Mouse (Mus musculus): ENCODE measurements at regions not wholly inside any gene's neighbourhood (a gene's known extent, or its start where the extent isn't known, plus 50 kb on each side); places are given as distances from the start of the nearest gene placed in this dataset.
"Not testable (repeated sequence)": the region's sequence is repeated elsewhere in the genome, so short reads cannot be mapped to it uniquely, and the experiment has no call there.

DNA sequence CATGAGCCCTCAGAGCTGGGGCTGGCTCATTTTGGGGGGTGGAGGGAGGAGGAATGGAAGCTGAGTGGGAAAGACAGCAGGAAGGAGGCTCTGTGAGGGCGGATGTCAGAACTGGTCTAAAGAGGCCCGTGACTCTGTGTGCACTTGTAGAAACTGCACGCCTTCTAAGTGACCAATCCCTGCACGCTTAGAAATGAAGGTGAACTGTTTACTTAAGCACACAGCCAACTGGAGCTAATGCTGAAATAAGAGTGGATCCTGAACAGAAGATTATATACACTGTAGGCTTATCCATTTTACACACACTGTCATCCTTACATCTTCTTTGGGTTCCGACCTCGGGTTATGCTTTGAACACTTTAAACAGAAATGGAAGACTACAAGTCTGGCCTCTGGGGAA lies 412.8 kb upstream of the Jmjd1c start:
- no peak for TF ChIP-seq CTCF (IDR thresholded peaks at IDR 0.05)
- no peak overlapping the region for H3K4me3 ChIP-seq
- H3K27ac ChIP-seq: no peak overlapping the region
- no peak for DNase-seq (ENCODE audit: extremely low spot score in 1 of 2, low spot score in 2 of 2)
- intact Hi-C loops (cut with DNase I): no loop called here

- intact Hi-C loops (cut with DNase I); H3K4me3 ChIP-seq; DNase-seq (ENCODE audit: extremely low spot score in 1 of 2, low spot score in 2 of 2): not testable (repeated sequence)
Observed at GRCm38 (mm10) chr10:66689196-66689595, 406.7 kb upstream of the Jmjd1c start.

GRCm38 (mm10) chr10:66694549-66695285 lies 401.2 kb upstream of the Jmjd1c start:
- H3K4me3 ChIP-seq: no peak overlapping the region
- no peak overlapping the region for H3K27ac ChIP-seq
- intact Hi-C loops (cut with DNase I): no loop called here
- DNase-seq (ENCODE audit: extremely low spot score in 1 of 2, low spot score in 2 of 2): no peak
- TF ChIP-seq CTCF (IDR thresholded peaks at IDR 0.05): no peak; the same call in 1 of the 2 replicates

More at GRCm38 (mm10) chr10:66689196-66689595, 406.7 kb upstream of the Jmjd1c start:
- not testable (repeated sequence) for H3K27ac ChIP-seq

GRCm38 (mm10) chr10:66714926-66715325 lies 381.0 kb upstream of the Jmjd1c start:
- intact Hi-C loops (cut with DNase I): loop anchor here (5.0 kb wide), 2 partner anchors 73 to 92 kb away; no protein-coding TSS in a partner anchor
- H3K27ac ChIP-seq; H3K4me3 ChIP-seq; DNase-seq (ENCODE audit: extremely low spot score in 1 of 2, low spot score in 2 of 2): not testable (repeated sequence)

- no peak overlapping the region for H3K27ac ChIP-seq
- TF ChIP-seq CTCF (IDR thresholded peaks at IDR 0.05): peak; percentile 41
- no peak for DNase-seq (ENCODE audit: extremely low spot score in 1 of 2, low spot score in 2 of 2)
- no peak overlapping the region for H3K4me3 ChIP-seq
- intact Hi-C loops (cut with DNase I): loop anchor here (5.0 kb wide), 1 partner anchor 89 kb away; no protein-coding TSS in a partner anchor
Observed at GRCm38 (mm10) chr10:66717909-66718308, 378.0 kb upstream of the Jmjd1c start.

DNA sequence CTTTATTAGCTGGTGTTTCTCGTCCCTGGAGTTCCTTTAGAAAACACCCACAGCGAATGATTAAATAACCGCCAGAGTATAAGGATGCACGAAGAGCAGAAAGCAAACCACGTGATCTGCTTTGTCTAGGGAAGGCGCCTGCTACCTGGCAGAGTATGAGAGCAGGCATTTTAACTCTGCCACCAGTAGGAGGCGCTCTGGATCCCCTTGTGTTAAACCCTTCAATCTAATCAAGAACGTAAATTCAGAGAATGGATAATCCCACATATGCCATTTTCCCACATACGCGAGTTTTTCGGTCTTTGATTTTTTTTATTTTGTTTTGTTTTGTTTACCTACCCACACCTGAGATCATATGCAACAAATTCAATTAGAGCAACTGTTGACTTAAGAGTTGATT lies 376.1 kb upstream of the Jmjd1c start:
- intact Hi-C loops (cut with DNase I): loop anchor here (5.0 kb wide), 1 partner anchor 88 kb away; no protein-coding TSS in a partner anchor
- H3K4me3 ChIP-seq: no peak overlapping the region
- peak; percentile 32 for TF ChIP-seq CTCF (IDR thresholded peaks at IDR 0.05)
- no peak for DNase-seq (ENCODE audit: extremely low spot score in 1 of 2, low spot score in 2 of 2)
- no peak overlapping the region for H3K27ac ChIP-seq

DNA sequence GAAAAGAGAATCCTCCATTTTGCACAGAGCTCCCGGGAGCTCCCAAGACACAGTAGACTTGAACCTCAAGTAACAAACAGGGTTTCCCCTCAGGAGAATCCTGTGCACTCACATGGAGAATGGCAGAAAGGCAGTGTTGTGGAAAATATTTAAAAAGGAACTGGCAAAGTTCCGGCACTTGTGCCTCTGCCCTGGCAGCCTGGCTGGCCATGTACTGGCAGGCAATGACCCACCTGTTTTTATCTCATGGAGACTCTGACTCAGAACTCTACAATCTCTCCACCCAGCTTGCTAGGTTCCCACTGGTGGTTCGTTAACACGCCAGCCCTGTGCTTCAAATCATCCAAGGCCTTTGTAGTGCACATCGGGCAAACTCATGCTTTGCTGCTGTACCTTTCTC lies 362.3 kb upstream of the Jmjd1c start:
- intact Hi-C loops (cut with DNase I): no loop called here
- DNase-seq (ENCODE audit: extremely low spot score in 1 of 2, low spot score in 2 of 2): no peak
- no peak overlapping the region for H3K4me3 ChIP-seq
- TF ChIP-seq CTCF (IDR thresholded peaks at IDR 0.05): no peak
- H3K27ac ChIP-seq: no peak overlapping the region

DNA sequence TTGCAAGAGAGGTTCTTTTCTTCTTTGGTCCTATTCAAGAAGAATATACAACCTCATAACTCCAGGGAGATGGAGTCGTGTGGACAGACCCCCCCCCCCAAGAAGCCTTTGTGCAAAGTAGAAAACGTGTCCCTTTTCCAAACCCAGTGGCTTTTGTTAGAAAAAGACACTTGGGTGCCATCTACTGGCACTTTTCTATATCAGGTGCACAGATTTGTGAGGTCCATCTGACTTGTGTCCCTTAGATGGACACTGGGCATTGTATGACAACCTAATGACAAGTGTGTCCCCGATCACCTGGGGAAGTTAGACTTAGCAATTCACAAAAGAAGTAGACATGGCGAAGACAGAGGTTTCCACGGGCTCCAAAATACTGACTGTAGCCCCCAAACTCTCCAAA lies 361.1 kb upstream of the Jmjd1c start:
- Histone ChIP-seq H3K4me3 (no peak overlapping the region), H3K27ac (no peak overlapping the region)
- peak; percentile 50 for TF ChIP-seq CTCF (IDR thresholded peaks at IDR 0.05)
- intact Hi-C loops (cut with DNase I): no loop called here
- DNase-seq (ENCODE audit: extremely low spot score in 1 of 2, low spot score in 2 of 2): no peak

DNA sequence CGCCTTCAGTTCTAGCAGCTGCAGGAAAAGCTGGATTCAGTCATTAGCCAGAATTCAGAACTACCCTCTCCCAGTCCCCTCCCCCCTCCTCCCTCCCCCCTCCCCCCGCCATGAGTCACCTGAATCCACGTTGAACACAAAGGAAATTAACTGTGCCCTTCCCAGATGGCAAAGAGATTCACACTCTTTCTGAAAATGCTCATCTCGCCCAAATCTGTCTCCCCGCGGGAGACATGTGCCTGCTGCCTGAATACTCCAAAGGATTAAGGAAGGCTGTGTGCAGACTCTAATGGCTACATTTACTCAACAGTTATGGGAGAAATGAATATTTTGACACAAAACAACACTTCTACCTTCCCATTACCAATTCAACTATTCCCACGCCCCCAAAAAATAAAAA lies 356.9 kb upstream of the Jmjd1c start:
- no peak for TF ChIP-seq CTCF (IDR thresholded peaks at IDR 0.05)
- intact Hi-C loops (cut with DNase I): no loop called here
- Histone ChIP-seq H3K4me3 (no peak overlapping the region), H3K27ac (no peak overlapping the region)
- no peak for DNase-seq (ENCODE audit: extremely low spot score in 1 of 2, low spot score in 2 of 2)

DNA sequence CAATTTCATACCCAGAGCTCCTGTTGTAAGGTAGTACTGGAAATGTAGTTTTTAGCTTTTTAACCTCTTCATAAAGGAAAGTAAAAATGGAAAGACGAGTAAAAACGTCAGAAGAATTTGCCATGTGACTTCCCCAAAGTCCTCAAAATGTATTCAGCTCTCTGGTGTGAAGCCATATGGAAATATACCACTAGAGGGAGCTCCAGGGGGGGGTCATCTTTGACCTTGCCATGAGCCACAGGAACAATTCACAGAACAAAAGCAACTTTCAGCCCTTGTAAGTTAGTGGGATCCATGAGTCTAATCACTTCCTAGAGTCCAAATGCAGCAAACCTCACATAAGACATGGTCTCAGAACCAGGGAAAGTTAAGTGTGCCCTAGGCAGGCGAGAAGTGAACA lies 354.1 kb upstream of the Jmjd1c start:
- no peak for DNase-seq (ENCODE audit: extremely low spot score in 1 of 2, low spot score in 2 of 2)
- H3K27ac ChIP-seq: no peak overlapping the region
- peak; percentile 58 for TF ChIP-seq CTCF (IDR thresholded peaks at IDR 0.05)
- intact Hi-C loops (cut with DNase I): loop anchor here (5.0 kb wide), 1 partner anchor 65 kb away; no protein-coding TSS in a partner anchor
- H3K4me3 ChIP-seq: no peak overlapping the region

GRCm38 (mm10) chr10:66743254-66743653 lies 352.7 kb upstream of the Jmjd1c start:
- intact Hi-C loops (cut with DNase I): loop anchor here (5.0 kb wide), 1 partner anchor 64 kb away; no protein-coding TSS in a partner anchor
- Histone ChIP-seq H3K4me3 (no peak overlapping the region), H3K27ac (no peak overlapping the region)
- no peak for DNase-seq (ENCODE audit: extremely low spot score in 1 of 2, low spot score in 2 of 2)
- TF ChIP-seq CTCF (IDR thresholded peaks at IDR 0.05): no peak

GRCm38 (mm10) chr10:66745871-66746270 lies 350.1 kb upstream of the Jmjd1c start:
- intact Hi-C loops (cut with DNase I): no loop called here
- Histone ChIP-seq H3K4me3 (no peak overlapping the region), H3K27ac (no peak overlapping the region)
- DNase-seq (ENCODE audit: extremely low spot score in 1 of 2, low spot score in 2 of 2): no peak
- no peak for TF ChIP-seq CTCF (IDR thresholded peaks at IDR 0.05)

Measured in left cerebral cortex, adult 2 months (tissue).